Mouse (Mus musculus): ENCODE measurements around the gene L3mbtl4. TPM values are rescaled to one million over a fixed set of nuclear protein-coding genes. Genes with fewer than 3 reads are reported as not detected.

Gene L3mbtl4
- polyA plus RNA-seq, 1 experiment from 2014 or later: not detected

DNA sequence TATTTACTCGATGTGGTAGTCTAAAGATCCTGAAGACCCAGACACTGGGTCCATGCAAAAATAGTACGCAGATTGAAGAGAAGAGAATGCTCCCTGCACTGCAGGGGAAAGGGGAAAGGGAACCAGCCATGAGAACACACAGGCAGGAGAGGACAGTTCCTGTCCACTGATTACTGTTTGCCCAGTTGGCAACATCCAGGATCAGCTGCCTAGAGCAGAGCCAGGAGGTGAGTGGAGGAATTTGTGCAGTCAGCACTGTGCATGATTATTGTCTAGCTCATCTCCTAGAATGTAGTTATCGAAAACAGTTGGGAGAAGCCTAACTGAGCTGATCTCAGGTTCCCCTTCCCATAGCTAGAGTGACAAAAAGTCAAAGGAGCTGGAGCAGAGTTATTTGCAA is 311.6 kb downstream of the L3mbtl4 start:
- no peak for ATAC-seq (ENCODE audit: low read depth)
- H3K27me3 ChIP-seq (ENCODE audit: control insufficient read depth, insufficient read depth, low read depth, low read length): no peaks in the 10 kb centered on the region
- H3K9ac ChIP-seq (ENCODE audit: low read depth, low read length): no peak overlapping the region
- 51% methylated on average over 3 of the region's 3 CpGs for WGBS (ENCODE audit: insufficient replicate concordance)
- no peaks in the 10 kb centered on the region for H3K9me3 ChIP-seq (replicated peaks; ENCODE audit: control insufficient read depth, low read length)
- H3K4me1 ChIP-seq (ENCODE audit: control insufficient read depth, low read depth, low read length): no peaks in the 10 kb centered on the region
- H3K27ac ChIP-seq (ENCODE audit: low read length): no peak overlapping the region
- no peak overlapping the region for H3K4me3 ChIP-seq (ENCODE audit: low read depth, low read length)
- no peaks in the 10 kb centered on the region for H3K36me3 ChIP-seq (ENCODE audit: control insufficient read depth, insufficient read depth)
- H3K4me2 ChIP-seq (ENCODE audit: low read depth, low read length): no peak overlapping the region

DNA sequence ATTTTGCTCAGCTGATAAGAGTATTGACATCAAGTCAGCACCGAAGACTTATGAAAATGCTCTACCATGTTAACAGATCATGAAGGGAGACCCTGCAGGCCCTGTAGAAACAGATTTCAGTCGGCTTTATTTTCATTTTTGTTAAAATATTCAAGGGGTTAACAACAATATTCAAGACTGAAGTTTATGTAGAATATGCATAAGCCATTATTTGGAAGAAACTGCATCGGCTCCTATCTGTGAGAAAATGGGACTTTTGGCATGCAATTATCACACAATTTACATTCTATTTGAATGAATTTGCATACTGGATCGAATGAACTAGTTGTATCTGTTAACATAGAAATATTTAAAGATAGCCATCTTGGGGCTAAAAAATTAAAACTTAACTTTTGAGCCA is 318.0 kb downstream of the L3mbtl4 start:
- no peak overlapping the region for H3K4me2 ChIP-seq (ENCODE audit: low read depth, low read length)
- no peaks in the 10 kb centered on the region for H3K36me3 ChIP-seq (ENCODE audit: control insufficient read depth, insufficient read depth)
- no peaks in the 10 kb centered on the region for H3K27me3 ChIP-seq (ENCODE audit: control insufficient read depth, insufficient read depth, low read depth, low read length)
- H3K4me1 ChIP-seq (ENCODE audit: control insufficient read depth, low read depth, low read length): no peaks in the 10 kb centered on the region
- H3K4me3 ChIP-seq (ENCODE audit: low read depth, low read length): no peak overlapping the region
- no peak for ATAC-seq (ENCODE audit: low read depth)
- no peak overlapping the region for H3K27ac ChIP-seq (ENCODE audit: low read length)
- no peaks in the 10 kb centered on the region for H3K9me3 ChIP-seq (replicated peaks; ENCODE audit: control insufficient read depth, low read length)
- H3K9ac ChIP-seq (ENCODE audit: low read depth, low read length): no peak overlapping the region
- 47% methylated on average over 4 of the region's 4 CpGs for WGBS (ENCODE audit: insufficient replicate concordance)

DNA sequence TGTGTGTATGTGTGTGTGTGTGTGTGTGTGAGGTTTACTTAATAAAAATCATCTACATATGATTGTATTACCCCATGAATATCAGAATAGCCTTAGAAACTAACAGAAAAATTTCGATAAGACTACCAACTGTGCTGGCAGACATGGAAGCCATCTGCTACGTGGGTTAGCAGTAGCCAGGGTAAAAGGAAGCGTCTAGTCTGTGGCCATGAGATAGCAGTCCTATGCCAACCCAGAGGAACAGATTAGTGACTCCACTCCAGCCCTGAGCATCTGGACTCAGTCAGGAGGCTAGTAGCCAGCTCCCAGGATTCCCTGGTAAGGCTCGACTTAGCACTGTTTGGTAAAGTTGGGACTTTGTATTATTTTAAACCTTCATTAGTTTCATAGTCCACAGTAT is 329.1 kb downstream of the L3mbtl4 start:
- H3K27ac ChIP-seq (ENCODE audit: low read length): no peak overlapping the region
- no peaks in the 10 kb centered on the region for H3K9me3 ChIP-seq (replicated peaks; ENCODE audit: control insufficient read depth, low read length)
- 38% methylated on average over 4 of the region's 4 CpGs for WGBS (ENCODE audit: insufficient replicate concordance)
- H3K36me3 ChIP-seq (ENCODE audit: control insufficient read depth, insufficient read depth): no peaks in the 10 kb centered on the region
- H3K4me2 ChIP-seq (ENCODE audit: low read depth, low read length): no peak overlapping the region
- H3K27me3 ChIP-seq (ENCODE audit: control insufficient read depth, insufficient read depth, low read depth, low read length): no peaks in the 10 kb centered on the region
- no peak overlapping the region for H3K4me3 ChIP-seq (ENCODE audit: low read depth, low read length)
- no peaks in the 10 kb centered on the region for H3K4me1 ChIP-seq (ENCODE audit: control insufficient read depth, low read depth, low read length)
- no peak for ATAC-seq (ENCODE audit: low read depth)
- H3K9ac ChIP-seq (ENCODE audit: low read depth, low read length): no peak overlapping the region

DNA sequence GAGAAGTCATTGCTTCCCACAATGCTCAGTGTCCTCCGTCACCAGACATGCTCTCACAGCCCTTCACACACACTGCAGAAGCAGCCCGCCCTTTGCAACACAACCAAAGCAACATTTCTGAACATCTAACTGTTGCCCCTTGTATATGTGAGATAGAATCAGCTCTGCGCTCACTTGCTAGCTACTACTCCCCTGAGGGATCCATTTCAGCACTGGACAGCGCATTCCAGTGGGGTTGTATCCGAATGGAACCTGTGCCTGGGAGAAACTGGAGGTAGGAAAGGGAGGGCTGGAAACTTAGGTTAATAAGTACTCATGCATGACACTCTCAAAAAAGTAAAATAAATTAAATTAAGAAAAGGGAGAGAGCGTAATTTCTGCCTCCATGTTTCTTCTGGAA is 334.1 kb downstream of the L3mbtl4 start:
- no peaks in the 10 kb centered on the region for H3K9me3 ChIP-seq (replicated peaks; ENCODE audit: control insufficient read depth, low read length)
- no peak overlapping the region for H3K4me2 ChIP-seq (ENCODE audit: low read depth, low read length)
- no peaks in the 10 kb centered on the region for H3K36me3 ChIP-seq (ENCODE audit: control insufficient read depth, insufficient read depth)
- H3K4me1 ChIP-seq (ENCODE audit: control insufficient read depth, low read depth, low read length): no peaks in the 10 kb centered on the region
- no peak overlapping the region for H3K4me3 ChIP-seq (ENCODE audit: low read depth, low read length)
- H3K27ac ChIP-seq (ENCODE audit: low read length): no peak overlapping the region
- 38% methylated on average over 6 of the region's 6 CpGs for WGBS (ENCODE audit: insufficient replicate concordance)
- no peak overlapping the region for H3K9ac ChIP-seq (ENCODE audit: low read depth, low read length)
- ATAC-seq (ENCODE audit: low read depth): no peak
- H3K27me3 ChIP-seq (ENCODE audit: control insufficient read depth, insufficient read depth, low read depth, low read length): no peaks in the 10 kb centered on the region

DNA sequence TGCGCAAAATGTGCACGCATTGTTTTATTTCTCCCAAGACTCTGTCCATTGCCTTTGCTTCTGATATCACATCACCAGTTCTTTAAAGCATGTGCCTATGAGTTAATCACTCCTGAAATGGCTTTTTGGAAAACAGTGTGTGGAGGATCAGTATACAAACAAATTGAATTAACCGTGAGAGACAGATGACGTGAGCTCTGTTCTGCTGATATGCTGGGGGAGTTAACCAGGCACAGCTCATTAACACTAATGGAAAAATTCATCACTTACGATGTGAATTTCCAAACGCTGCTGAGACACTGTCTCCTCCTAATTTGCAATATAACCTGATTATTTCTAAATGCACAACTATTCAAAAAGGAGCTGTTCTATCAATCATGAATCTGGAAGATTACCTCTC is 337.6 kb downstream of the L3mbtl4 start:
- Histone ChIP-seq H3K4me3 (ENCODE audit: low read depth, low read length) (no peak overlapping the region), H3K4me2 (ENCODE audit: low read depth, low read length) (no peak overlapping the region), H3K36me3 (ENCODE audit: control insufficient read depth, insufficient read depth) (no peaks in the 10 kb centered on the region), H3K27me3 (ENCODE audit: control insufficient read depth, insufficient read depth, low read depth, low read length) (no peaks in the 10 kb centered on the region), H3K27ac (ENCODE audit: low read length) (no peak overlapping the region), H3K9ac (ENCODE audit: low read depth, low read length) (no peak overlapping the region), H3K9me3 (replicated peaks; ENCODE audit: control insufficient read depth, low read length) (no peaks in the 10 kb centered on the region), H3K4me1 (ENCODE audit: control insufficient read depth, low read depth, low read length) (no peaks in the 10 kb centered on the region)
- WGBS (ENCODE audit: insufficient replicate concordance): 68% methylated on average over 6 of the region's 6 CpGs
- no peak for ATAC-seq (ENCODE audit: low read depth)

DNA sequence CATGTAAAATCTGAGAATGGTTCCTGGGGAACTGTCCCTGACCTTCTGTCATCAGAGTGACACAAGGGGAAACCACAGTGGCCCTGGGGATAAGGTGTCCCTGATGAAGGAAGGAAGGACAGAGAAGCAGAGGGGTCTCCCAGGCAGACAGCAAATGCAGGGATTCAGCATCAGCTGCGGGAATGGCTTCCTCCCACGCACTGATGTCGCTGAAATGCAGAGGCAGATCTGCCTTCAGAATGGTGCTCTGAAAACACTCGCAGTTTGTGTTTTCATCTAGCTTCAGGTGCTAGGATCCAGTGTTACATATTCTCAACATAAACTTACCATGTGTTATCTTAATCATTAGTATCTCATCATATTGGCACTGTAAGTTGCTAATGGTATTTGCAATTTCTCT is 351.7 kb downstream of the L3mbtl4 start:
- no peaks in the 10 kb centered on the region for H3K36me3 ChIP-seq (ENCODE audit: control insufficient read depth, insufficient read depth)
- no peak overlapping the region for H3K4me2 ChIP-seq (ENCODE audit: low read depth, low read length)
- H3K9me3 ChIP-seq (replicated peaks; ENCODE audit: control insufficient read depth, low read length): no peaks in the 10 kb centered on the region
- no peak overlapping the region for H3K27ac ChIP-seq (ENCODE audit: low read length)
- no peak overlapping the region for H3K9ac ChIP-seq (ENCODE audit: low read depth, low read length)
- H3K4me3 ChIP-seq (ENCODE audit: low read depth, low read length): no peak overlapping the region
- H3K27me3 ChIP-seq (ENCODE audit: control insufficient read depth, insufficient read depth, low read depth, low read length): no peaks in the 10 kb centered on the region
- WGBS (ENCODE audit: insufficient replicate concordance): 53% methylated on average over 4 of the region's 4 CpGs
- H3K4me1 ChIP-seq (ENCODE audit: control insufficient read depth, low read depth, low read length): no peaks in the 10 kb centered on the region
- ATAC-seq (ENCODE audit: low read depth): no peak

DNA sequence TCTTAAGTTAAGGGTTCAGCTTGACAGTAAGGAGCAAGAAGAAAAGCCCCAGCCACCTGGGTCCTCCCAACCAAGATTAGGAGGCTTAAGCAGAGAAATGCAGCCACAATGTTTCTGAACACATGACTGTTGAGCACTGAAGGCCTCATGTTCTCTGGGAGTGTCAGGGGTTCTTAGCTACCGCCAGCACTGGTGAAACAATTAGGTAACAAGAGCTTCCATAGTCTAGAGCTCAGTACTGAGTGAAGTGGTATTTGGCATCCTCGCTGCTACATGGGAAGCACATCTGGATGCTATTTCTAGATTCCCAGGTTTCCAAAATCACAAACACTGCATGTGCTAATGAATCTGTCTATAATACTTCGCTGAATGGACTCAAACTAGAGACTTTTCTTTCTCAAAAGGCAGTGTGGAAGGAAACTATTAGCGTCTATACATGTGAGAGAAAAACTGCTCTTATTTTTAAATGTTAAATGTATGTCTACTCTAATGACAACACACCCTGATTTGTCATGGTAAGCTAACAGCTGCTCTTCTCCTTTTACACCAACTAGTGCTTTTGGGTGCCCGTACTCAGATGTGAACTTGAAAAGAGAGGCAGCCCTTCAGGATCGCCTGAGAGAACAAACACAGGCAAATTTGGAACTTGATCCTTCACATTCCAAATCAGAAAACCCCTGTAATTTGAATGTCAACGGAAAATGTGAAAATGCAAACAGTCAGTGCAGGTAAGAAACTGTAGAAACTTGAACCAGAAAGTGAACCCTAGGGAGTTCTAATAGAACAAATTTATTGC is 356.2 kb downstream of the L3mbtl4 start:
- WGBS (ENCODE audit: insufficient replicate concordance): 55% methylated on average over 7 of the region's 7 CpGs
- Histone ChIP-seq H3K27me3 (ENCODE audit: control insufficient read depth, insufficient read depth, low read depth, low read length) (no peaks in the 10 kb centered on the region), H3K9me3 (replicated peaks; ENCODE audit: control insufficient read depth, low read length) (no peaks in the 10 kb centered on the region), H3K27ac (ENCODE audit: low read length) (no peak overlapping the region), H3K4me3 (ENCODE audit: low read depth, low read length) (no peak overlapping the region), H3K9ac (ENCODE audit: low read depth, low read length) (no peak overlapping the region), H3K4me1 (ENCODE audit: control insufficient read depth, low read depth, low read length) (no peaks in the 10 kb centered on the region), H3K4me2 (ENCODE audit: low read depth, low read length) (no peak overlapping the region), H3K36me3 (ENCODE audit: control insufficient read depth, insufficient read depth) (no peaks in the 10 kb centered on the region)
- ATAC-seq (ENCODE audit: low read depth): no peak

DNA sequence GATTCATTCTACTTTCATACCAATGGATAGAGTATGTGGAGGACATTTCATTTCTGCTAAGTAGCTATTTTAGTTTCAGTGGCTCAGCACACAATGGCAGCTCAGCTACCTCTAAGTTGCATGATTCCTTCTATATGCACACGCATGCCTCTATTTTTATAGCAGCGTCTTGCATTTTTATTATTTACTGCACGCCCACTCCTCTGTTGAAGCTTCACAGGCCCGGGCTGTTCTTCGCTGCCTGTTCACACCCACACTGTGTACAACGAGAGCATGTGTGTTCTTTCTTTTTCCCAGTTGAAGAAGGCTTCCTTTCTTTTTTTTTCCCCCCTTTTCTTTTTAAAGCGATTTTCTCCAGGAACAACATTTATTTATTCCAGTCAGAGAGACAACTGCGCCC is 357.8 kb downstream of the L3mbtl4 start:
- ATAC-seq (ENCODE audit: low read depth): no peak
- H3K27ac ChIP-seq (ENCODE audit: low read length): no peak overlapping the region
- H3K9ac ChIP-seq (ENCODE audit: low read depth, low read length): no peak overlapping the region
- no peaks in the 10 kb centered on the region for H3K9me3 ChIP-seq (replicated peaks; ENCODE audit: control insufficient read depth, low read length)
- no peaks in the 10 kb centered on the region for H3K4me1 ChIP-seq (ENCODE audit: control insufficient read depth, low read depth, low read length)
- no peaks in the 10 kb centered on the region for H3K36me3 ChIP-seq (ENCODE audit: control insufficient read depth, insufficient read depth)
- WGBS (ENCODE audit: insufficient replicate concordance): 65% methylated on average over 8 of the region's 8 CpGs
- no peak overlapping the region for H3K4me3 ChIP-seq (ENCODE audit: low read depth, low read length)
- no peaks in the 10 kb centered on the region for H3K27me3 ChIP-seq (ENCODE audit: control insufficient read depth, insufficient read depth, low read depth, low read length)
- no peak overlapping the region for H3K4me2 ChIP-seq (ENCODE audit: low read depth, low read length)

DNA sequence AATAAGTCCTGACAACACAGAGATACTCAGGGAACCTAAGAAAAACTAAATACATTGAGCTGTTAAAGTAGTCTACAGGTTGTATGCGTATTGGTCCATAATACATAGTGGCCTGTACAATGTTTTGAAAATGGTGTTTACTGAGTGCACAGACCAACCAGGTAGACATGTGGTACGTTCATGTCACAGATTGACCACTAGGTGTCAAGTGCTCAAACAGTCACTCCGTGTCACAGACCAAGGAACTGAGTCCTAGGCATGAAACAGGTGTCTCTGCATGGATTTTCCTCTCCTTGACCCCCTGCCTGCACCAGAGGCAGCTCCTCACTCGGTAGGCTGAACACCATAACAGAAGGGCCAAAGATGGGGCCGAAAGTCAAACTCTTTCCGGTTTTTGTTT is 366.6 kb downstream of the L3mbtl4 start:
- no peak for ATAC-seq (ENCODE audit: low read depth)
- no peaks in the 10 kb centered on the region for H3K4me1 ChIP-seq (ENCODE audit: control insufficient read depth, low read depth, low read length)
- H3K4me3 ChIP-seq (ENCODE audit: low read depth, low read length): no peak overlapping the region
- no peaks in the 10 kb centered on the region for H3K27me3 ChIP-seq (ENCODE audit: control insufficient read depth, insufficient read depth, low read depth, low read length)
- H3K27ac ChIP-seq (ENCODE audit: low read length): no peak overlapping the region
- WGBS (ENCODE audit: insufficient replicate concordance): 58% methylated on average over 6 of the region's 6 CpGs
- H3K36me3 ChIP-seq (ENCODE audit: control insufficient read depth, insufficient read depth): no peaks in the 10 kb centered on the region
- H3K9ac ChIP-seq (ENCODE audit: low read depth, low read length): no peak overlapping the region
- H3K4me2 ChIP-seq (ENCODE audit: low read depth, low read length): no peak overlapping the region
- no peaks in the 10 kb centered on the region for H3K9me3 ChIP-seq (replicated peaks; ENCODE audit: control insufficient read depth, low read length)
